Mouse (Mus musculus) granulocyte monocyte progenitor cell, adult 5-6 weeks (primary cell): Measurements from ENCODE around the gene Armh3. TPM values are rescaled to one million over a fixed set of nuclear protein-coding genes. Genes with fewer than 3 reads are reported as not detected.

Experiments used
- ATAC-seq: replicated peaks from 2 replicates; pipeline ENCODE4 v1.8.0; 2016; ENCODE audit warnings: mild to moderate bottlenecking, moderate TSS enrichment, inconsistent platforms; ENCODE audit not compliant: poor library complexity, severe bottlenecking
- total RNA-seq, 2 experiments: library from RNA; stranded (forward) in 1 of 2; stranded (reverse) in 1 of 2; fragments of 200-712, 200-1000 nt in 1 of 2; fragments of >200 nt in 1 of 2; fragmentation: Nextera tagmentation in 1 of 2; gene quantifications; 2 replicates each; pipeline ENCODE4 v1.2.3; 2014 to 2017

The Armh3 gene
- total RNA-seq, 2 experiments from 2014 or later, result 13.3 to 15.1 TPM

DNA sequence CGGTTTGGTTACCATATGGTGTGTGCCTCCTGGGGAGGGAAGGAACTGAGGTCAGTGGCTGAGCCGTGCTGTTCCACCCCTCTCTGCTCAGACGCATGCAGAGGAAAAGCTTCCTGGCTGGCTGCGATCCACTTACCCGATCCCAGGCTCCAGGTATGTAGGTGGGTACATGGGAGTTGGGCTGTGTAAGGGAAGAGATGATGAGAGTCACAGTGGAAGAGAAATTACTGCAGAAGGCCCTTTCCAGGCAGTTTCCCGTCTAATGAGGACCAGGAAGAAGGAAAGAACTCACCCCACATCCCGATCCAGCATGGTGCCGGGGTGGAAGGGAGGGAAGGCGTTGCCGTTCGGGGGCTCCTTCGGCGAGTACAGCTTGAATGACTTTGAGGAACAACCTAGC lies 37.7 kb upstream of the Armh3 start:
- ATAC-seq, result no peak

DNA sequence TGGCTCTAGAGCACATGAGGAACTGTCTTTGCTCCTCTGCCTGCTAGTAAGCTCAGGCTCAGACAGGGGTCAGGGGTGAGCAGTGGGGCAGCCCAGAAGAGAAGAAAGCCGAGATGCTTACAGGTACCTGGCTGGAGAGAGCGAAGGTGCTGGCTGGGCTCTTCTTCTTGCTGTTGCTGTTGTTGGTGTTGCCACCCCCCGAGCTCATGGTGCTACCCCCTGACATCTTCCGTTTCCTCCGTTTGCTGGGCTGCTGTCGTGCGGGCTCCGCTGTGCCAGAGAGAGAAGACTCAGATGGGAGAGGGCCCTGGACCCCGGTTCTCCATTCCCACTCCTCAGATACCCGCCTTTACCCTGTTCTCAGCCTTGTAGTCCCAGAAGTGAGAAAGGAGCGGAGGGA lies 35.6 kb upstream of the Armh3 start:
- no peak for ATAC-seq

DNA sequence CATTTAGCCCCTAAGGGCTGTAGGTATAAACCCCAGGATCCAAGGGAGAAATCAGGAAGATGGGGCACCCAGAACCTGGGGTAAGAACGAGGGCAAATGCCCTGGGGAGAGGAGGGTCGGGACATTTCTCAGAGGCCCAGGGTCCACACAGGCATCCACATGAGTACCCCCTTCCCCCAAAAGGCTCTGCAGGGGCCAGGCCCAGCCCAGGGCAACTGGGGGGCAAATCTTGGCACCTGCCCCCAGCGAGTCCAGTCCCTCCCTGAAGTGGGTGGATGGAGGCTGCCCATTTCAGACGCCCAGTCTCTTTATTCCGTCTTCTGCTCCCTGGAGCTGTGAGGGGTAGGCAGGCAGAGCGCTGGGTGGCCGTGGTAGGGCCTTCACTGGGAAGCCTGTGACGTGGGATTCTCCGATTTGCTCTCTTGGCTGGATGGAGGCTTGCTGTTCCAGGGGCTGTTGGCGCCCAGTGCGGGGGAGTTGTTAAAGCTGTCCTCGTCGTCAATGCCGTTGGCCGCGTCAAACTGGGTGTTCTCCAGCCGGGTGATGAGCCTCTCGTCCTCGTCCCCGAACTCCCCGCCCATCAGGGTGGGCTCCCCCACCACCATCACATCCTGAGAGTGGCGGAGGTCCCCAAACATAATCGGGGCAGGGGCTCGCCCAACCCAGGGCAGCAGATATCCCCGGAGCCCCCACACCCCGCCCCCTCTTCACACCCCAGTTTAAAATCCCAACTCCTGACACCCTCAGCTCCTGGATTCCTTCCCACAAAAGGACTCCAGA lies 34.6 kb upstream of the Armh3 start:
- no peak for ATAC-seq

DNA sequence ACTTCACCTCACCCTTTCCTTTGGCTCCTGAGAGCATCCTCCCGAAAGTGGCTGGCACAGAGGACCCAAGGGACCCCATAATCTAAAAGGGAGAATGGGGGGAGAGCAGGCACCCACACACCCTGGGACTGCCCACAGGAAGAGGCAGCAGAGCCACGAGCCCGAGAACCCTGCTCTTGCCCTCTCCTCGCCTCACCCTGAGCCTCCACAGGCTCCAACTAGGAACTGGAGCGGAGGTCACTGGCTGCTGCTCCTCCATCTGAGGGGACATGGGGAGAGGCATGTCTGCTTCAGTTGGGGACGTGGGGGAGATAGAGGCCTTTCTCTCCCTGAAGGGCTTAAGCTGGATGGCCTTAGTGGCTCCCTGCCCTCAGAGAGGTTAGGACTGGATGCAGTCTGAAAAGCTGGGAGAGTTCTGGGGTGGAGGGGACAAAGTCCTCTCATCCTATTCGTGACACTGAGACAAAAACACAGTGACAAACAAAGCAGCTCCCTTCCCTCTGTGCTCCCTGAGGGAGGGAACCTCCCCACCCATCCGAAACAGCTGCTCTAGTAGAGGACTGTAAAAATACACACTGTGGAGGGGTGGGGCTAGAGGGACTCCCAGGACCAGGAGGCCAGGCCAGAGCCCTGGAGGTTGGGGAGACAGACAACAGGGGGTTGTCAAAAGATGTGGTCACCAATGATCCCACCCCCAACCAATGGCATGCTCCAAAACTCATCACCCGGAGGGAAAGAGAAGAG lies 33.6 kb upstream of the Armh3 start:
- no peak for ATAC-seq

- ATAC-seq, result no peak
Measured at GRCm38 (mm10) chr19:46030196-46030983, 32.1 kb upstream of the Armh3 start.

GRCm38 (mm10) chr19:46029652-46030051 lies 31.4 kb upstream of the Armh3 start:
- no peak for ATAC-seq

DNA sequence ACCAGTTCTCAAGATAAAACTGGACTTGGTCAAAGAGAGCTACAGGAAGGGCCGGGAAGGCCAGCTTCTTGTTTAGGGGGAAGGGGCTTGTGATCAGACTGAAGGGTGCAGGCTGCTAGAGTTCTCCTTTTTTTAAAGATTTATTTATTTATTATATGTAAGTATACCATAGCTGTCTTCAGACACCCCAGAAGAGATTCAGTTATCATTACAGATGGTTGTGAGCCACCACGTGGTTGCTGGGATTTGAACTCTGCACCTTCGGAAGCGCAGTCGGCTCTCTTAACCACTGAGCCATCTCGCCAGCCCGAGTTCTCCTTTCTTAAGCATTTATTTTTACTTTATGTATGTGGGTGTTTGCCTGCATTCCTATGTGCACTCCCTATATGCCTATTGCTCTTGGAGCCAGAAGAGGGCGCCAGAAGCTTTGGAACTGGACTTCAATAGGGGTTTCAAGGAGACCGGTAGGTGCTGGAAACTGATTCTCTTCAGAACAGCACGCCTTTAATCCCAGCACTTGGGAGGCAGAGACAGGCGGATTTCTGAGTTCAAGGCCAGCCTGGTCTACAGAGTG lies 30.5 kb upstream of the Armh3 start:
- ATAC-seq, result no peak

DNA sequence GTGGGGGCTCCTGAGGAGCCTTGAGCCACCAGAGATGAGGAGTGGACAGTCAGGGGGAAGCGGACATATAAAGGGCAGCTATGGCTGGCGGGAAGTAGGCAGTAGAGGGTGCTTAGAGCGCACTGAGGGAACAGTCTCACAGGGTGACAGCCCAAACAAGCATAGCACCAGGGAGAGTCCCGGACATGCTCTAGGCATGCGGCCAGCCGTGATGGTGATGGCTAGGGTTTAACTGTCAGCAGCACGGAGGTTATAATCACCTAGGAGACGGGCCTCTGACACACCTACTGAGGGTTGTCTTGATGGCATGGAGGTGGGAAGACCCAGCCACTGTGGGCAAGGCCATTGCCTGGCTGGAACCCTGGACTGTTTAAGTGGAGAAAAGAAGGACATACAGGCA lies 28.3 kb upstream of the Armh3 start:
- no peak for ATAC-seq

DNA sequence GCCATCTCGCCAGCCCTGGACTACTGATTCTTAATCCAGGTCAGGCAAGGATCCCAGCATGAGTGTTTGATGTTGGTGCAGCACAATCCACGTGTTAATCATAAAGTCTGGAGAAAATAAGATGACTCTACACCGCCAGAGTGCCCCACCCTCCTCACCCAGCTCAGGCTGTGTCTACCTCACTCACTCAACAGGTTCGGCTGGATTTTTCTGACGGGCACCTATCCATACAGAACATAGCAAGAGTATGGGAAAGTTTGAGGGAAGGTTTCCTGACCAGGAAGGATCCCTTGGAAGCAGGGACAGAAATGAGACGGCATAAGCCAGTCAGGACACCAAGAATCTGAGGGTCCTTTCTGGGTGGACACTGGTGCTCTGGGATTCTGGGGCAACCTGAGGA lies 26.7 kb upstream of the Armh3 start:
- no peak for ATAC-seq

GRCm38 (mm10) chr19:46016023-46016422 lies 17.7 kb upstream of the Armh3 start:
- ATAC-seq, result no peak

- ATAC-seq, result peak; percentile 98
Measured at GRCm38 (mm10) chr19:46014572-46015178, 16.4 kb upstream of the Armh3 start.

DNA sequence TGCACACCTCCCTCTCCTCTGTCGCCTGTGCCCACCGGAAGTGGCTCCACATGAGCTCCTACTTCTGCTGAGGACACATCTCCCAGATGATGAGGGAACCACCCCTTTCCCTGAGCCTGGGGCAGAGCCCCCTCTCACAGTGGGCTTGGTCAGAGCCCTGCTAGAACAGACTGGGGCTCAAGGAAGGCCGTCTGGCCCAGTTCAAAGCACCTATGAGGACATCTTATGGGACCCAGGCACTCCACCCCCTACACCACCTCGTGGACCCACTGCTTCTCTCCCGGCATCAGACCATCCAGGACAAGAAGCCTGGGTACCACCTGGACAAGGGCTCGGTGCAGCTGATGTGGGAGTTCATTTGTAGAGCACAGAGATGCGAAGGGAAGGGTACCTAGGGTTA lies 7.4 kb upstream of the Armh3 start:
- ATAC-seq, result no peak

DNA sequence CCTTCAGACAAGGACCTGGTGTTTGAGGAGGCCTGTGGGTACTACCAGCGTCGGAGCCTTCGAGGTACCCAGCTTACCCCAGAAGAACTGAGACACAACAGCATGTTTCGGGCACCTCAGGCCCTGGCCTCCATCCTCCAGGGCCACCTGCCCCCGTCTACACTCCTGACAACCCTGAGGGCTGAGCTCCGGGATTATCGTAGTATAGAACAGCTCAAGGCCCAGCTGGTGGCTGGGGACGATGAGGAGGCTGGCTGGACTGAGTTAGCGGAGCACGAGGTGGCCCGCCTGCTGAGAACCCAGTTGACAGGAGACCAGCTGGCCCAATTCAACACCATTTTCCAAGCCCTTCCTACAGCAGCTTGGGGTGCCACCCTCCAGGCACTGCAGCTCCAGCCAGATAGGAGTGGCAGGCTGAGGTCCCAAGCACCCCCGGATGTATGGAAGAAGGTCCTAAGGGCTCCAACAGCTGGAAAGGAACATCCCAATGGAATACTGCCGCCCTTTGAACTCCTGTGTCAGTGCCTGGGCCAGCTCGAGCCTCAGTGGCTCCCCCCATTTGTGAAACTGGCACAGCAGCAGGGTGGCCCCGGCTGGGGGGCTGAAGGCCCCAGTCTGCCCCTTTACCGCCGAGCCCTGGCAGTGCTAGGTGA lies 6.7 kb upstream of the Armh3 start:
- ATAC-seq, result no peak

DNA sequence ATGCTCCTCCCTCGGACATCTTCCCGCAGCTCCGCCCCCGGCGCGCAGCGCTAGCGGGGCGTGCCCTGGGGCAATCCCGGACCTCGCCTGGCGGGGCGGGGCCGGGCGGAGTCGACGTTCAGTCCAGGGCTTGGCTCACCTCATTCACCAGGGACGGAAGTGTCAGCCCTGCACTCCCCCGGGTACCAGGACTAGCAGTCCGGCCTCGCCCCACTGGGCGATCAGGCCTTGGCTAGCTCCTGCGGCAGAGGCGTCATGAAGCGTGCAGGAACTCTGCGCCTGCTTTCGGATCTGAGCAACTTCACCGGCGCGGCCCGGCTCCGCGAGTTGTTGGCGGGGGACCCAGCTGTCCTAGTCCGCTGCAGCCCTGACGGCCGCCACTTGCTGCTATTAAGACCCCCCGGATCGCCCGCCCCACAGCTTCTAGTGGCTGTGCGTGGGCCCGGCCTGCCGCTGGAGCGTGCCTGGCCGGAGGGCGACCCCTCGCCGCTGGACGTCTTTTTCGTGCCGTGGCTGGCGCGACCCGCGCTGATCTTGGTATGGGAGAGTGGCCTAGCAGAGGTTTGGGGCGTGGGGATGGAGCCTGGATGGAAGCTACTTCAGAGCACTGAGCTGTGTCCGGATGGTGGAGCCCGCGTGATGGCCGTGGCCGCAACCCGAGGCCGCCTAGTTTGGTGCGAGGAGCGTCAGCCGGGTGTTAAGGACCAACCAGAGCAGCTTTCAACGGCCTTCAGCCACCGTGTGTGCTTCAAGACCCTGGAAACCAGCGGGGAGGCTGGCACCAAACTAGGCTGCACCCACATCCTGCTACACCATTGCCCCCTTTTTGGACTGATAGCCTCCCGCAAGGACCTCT lies 5.3 kb upstream of the Armh3 start, which contains the start of gene Hps6:
Gene Hps6 (plus strand): TSS at position 138 of the 856 bp plus-strand sequence.
- peak; percentile 92 for ATAC-seq

GRCm38 (mm10) chr19:46002279-46002678 lies 4.0 kb upstream of the Armh3 start:
- peak; percentile 25 for ATAC-seq

- no peak for ATAC-seq
Measured at GRCm38 (mm10) chr19:45999378-45999777, 1.1 kb upstream of the Armh3 start.

- ATAC-seq, result no peak
Measured at GRCm38 (mm10) chr19:45998694-45999217, 468 bp upstream of the Armh3 start.

DNA sequence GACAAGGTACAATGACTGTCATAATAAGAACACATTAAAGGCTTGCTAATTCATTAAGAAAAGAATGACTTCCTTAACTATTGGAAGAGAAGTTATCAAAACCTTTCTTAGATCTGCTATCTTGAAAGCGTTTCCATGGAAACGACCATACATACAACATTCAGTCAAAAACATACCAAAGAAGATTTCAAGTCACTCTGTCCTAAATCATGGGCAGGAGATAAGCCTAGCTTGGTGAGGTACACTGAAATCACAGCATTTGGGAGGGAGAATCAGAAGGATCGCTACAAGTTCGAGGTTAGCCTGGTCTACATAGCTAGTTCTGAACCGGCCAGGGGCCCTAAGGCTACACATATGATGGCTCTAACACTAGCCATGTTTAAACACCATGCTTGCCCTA lies 923 bp downstream of the Armh3 start:
- no peak for ATAC-seq
